Mouse (Mus musculus) thymus, postnatal 4 days (tissue): ENCODE results near the gene Gab1.

Experiments
- DNase-seq: peaks from one replicate; pipeline ENCODE4 v3.0.0; 2021

Gene Gab1

GRCm38 (mm10) chr8:80880196-80881106 is at the start of gene Gab1:
Gene Gab1 (minus strand): TSS chr8:80880519.
- DNase-seq, result peak; percentile 88

DNA sequence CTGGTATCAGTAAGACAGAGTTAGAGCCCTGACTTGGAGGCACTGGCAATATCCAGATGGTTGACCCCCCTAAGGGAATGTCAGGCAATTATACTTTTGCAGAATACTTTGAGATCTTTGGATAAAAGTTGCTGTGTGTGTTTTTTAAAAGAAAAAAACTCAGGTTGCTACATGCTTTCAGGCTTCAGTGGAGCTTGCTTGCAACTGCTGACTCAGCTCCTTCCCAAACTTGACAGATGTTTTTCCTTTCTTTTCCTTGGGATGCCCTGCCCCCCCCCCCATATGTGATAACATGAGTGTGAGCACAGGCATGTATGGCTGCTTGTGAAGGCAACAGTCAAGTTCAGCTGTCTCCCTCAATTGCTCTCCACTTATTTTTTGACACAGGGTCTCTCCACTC is 48.5 kb upstream of the Gab1 start:
- no peak for DNase-seq

DNA sequence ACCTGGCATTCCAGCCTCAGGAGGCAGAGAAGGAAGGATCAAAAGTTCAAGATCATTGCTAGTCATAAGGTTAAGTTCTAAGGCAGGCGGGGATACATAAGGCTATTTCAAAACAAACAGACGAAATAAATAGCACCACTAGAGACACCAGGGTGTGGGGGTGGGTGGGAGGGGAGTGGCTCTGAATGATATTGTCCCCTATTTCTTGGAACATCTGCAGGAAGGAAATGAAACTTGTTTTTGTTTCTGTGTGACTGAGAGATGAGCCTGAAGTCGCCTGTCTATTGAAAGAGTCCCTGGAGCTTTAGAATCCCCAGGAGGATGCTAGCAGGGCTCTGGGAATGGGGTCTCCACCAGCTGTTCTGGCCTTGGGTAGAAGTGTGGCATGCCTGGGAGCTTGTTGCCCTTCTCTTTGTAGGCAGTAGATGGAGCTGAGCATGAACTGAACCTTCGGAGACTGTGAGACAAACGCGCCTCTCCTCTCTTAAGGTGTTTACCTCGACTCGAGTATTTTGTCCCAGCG is 43.5 kb upstream of the Gab1 start:
- no peak for DNase-seq

GRCm38 (mm10) chr8:80922642-80923041 is 42.3 kb upstream of the Gab1 start:
- no peak for DNase-seq

- DNase-seq, result no peak
These were observed 38.8 kb upstream of the Gab1 start for GRCm38 (mm10) chr8:80919130-80919529.

DNA sequence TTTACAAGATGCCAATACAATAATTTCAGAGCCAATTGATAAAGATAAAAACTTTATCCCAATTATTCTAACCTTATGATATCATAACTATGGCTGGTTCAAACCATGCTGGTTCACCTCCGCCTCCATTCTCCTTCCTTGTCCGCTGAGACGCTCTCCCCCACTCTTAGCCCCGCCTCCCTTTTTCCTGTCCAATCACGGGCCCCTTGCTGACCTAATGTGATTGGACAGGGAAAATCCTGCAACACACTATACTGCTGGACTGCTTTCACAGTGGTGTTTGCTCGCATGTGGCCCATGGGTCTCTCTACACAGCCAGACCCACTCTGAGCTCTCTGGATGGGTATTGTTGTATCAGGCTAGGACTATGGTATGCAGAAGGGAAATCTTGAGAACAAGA is 38.2 kb upstream of the Gab1 start:
- no peak for DNase-seq

- peak; percentile 9 for DNase-seq
These were observed 36.3 kb upstream of the Gab1 start for GRCm38 (mm10) chr8:80916463-80917235.

- DNase-seq, result no peak
These were observed 32.9 kb upstream of the Gab1 start for GRCm38 (mm10) chr8:80913016-80913748.

- DNase-seq, result no peak
These were observed 31.1 kb upstream of the Gab1 start for GRCm38 (mm10) chr8:80911400-80911799.

DNA sequence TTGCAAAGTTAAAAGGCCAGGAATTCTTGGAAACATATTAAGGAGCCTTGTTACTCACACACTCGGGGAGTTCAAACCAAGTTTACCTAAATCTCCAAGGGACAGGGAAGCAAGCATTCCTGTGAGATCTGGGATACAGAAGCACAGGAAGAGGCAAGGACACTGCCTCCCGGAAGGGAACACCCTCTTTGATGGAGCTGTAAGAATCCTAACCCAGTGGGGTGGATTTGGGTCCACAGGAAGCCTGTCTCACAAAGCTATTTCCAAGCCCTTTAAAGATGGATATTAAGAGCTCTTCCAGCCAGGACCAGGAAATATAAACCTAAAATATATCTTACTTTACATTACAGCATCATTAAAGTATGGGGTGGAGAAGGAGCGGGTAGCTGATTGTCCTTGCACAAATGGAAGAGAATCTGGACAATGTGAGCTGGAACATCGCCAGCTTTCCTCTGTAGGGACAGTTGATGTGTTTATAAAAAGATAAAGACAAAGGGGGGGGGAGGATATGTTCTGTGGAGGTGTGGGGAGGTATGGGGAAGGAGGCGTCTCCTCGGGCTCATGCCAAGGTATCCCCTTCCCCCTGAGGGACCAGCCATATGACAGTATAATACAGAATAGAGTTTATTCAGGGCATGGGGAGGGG is 28.1 kb upstream of the Gab1 start:
- DNase-seq, result no peak

GRCm38 (mm10) chr8:80902354-80902753 is 22.0 kb upstream of the Gab1 start:
- DNase-seq, result no peak

GRCm38 (mm10) chr8:80899364-80899763 is 19.0 kb upstream of the Gab1 start:
- no peak for DNase-seq

- no peak for DNase-seq
These were observed 15.7 kb upstream of the Gab1 start for GRCm38 (mm10) chr8:80896026-80896425.

DNA sequence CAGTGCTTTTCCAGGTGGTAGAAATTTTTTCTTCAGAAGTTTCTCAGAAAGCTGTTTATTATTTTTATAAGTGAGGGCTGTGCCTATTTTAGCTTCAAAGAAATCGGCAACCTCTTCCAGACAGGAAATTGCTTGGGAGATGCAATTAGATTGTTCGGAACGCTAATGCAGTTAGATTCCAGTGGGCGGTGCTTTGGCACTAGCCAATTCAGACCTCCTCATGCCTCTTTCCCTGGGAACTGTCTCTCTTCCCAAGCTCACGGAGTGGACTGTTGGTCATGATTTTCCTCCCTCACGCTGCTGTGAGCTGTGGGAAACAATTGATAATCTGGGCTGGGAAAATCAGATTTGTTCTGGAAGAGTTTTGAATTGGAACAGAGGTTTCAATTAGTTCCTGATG is 15.1 kb upstream of the Gab1 start:
- no peak for DNase-seq

DNA sequence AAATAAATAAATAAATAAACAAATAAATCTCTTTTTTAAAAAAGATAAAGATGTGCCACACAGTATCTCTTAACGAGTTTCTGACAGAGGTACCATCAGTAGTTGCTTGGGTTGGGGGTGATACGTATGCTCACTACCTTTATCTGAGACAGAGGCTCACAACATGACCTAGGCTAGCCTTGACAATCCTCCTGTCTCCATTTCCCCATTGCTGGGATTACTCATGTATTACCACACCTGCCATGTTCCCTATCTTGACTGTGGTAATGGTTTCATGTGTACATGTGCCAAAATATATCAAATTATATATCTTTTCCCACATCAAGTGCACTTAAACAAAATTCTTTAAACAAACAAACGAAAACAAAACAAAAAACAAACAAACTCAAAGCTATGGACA is 14.2 kb upstream of the Gab1 start:
- no peak for DNase-seq

DNA sequence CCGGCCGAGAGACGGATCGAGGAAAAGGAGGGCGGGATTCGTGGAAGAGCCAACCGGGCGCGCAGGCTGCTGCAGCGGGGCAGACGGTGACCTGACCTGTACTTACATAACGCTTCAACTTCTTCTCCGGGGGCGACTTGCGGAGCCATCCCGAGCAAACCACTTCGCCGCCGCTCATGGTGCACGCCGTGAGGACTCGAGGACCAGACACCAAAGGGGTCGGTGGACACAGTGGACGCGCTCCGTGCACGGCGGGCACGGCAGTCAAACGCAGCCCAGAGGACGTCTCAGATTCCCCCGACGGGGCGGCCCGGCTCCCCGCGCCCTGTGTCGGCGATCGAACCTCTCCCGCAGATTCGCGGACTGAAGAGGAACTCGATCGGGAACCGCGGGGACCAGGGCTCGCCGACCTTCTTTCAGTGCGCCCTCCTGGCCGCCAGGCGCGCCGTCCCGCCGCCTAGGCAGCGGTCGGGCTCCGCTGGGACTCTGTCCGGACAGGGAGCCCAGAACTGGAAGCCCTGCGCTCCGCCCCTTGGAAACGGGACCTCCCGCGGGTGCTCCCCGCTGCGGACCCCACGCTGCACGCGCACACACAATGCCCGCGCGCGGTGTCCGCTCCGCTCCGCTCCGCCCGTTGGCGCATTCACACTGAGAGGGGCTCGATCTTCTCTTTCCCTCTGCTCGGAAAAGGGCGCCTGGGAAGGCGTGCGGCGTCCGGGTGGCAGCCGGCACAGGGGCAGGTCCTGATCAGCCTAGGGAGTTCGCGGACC is 708 bp downstream of the Gab1 start:
- DNase-seq, result peak; percentile 60

- peak; percentile 42 for DNase-seq
These were observed 1.4 kb downstream of the Gab1 start for GRCm38 (mm10) chr8:80878801-80879425.

- no peak for DNase-seq
These were observed 2.2 kb downstream of the Gab1 start for GRCm38 (mm10) chr8:80878146-80878545.

DNA sequence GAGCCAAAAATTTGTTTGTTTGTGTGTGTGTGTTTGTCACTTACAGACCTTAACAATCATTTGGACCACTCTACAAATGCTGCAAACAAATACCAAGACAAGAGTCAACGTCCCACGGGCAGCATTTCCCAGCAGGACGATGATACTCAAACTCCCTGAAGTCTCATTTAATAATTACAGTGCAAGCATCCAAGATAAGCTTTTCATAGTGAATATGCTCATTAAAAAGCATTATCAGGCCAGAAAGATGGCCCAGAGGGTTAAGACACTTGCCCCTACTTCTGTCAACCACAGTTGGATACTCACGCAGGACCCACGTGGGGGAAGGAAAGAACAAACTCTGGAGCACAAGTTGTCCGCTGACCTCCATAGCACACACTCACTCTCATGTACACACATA is 4.8 kb downstream of the Gab1 start:
- no peak for DNase-seq

GRCm38 (mm10) chr8:80873723-80874427 is 6.4 kb downstream of the Gab1 start:
- no peak for DNase-seq

GRCm38 (mm10) chr8:80872688-80873087 is 7.6 kb downstream of the Gab1 start:
- no peak for DNase-seq
